Mouse (Mus musculus): Measurements from ENCODE around the gene Hmgn2.

DNA sequence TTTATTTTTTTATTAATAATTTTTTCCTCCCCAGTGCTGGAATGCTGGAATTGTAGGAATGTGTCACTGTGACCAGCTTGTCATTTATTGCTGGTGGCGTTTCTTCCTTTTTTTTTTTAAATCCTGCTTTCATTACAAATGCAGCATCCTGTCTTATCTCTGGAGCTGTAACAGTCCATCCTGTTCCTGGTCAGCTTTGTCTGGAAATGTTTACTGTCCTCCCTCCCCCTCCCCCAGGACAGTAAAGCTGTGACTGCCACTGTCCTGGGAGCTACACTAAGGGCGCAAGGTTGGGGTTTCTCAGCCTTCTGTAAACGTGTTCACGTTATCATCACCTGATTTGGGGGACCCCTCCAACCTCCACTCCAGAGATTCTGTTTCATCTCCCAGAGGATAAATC lies 43.2 kb downstream of the Hmgn2 start:
- TF ChIP-seq CTCF (IDR thresholded peaks at IDR 0.05; ENCODE audit: control insufficient read depth, insufficient read depth, low read length): no peak
- TF ChIP-seq POLR2A (IDR thresholded peaks at IDR 0.05; ENCODE audit: borderline replicate concordance, control insufficient read depth, low read depth, low read length): no peak
